Mouse (Mus musculus): Measurements from ENCODE around the gene Rdh11.

Gene Rdh11

GRCm38 (mm10) chr12:79139417-79139816, 52.7 kb downstream of the Rdh11 start:
- no peak for DNase-seq (ENCODE audit: low spot score in 2 of 2)

- DNase-seq (ENCODE audit: low spot score in 2 of 2), result no peak
These were observed 53.1 kb downstream of the Rdh11 start for GRCm38 (mm10) chr12:79138999-79139398.

- DNase-seq (ENCODE audit: low spot score in 2 of 2), result no peak
These were observed 55.1 kb downstream of the Rdh11 start for GRCm38 (mm10) chr12:79136949-79137348.

DNA sequence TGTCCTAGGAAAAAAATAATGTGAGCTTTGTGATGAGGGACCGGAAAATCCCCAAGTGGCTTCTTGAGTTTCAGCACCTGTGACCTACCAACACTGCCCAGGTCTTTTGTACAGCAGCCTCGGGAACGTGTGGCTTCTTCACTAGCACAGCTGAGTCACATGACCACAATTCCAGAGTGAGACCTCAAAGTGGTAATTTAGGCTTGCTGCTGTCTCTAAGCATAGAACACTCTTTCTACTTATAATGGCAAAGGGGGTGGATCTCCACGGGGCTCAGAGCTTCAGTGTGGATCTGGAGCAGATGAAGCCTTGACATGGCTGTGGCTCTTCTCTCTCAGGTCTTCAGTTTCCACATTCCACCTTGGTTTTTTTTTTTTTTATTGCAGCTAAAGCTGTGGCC, 57.0 kb downstream of the Rdh11 start:
- DNase-seq (ENCODE audit: low spot score in 2 of 2), result no peak

GRCm38 (mm10) chr12:79134676-79135075, 57.4 kb downstream of the Rdh11 start:
- no peak for DNase-seq (ENCODE audit: low spot score in 2 of 2)

- DNase-seq (ENCODE audit: low spot score in 2 of 2), result no peak
These were observed 60.2 kb downstream of the Rdh11 start for GRCm38 (mm10) chr12:79131706-79132460.

GRCm38 (mm10) chr12:79131178-79131675, 60.9 kb downstream of the Rdh11 start:
- DNase-seq (ENCODE audit: low spot score in 2 of 2), result no peak

- peak; percentile 36 to 59 for DNase-seq (ENCODE audit: low spot score in 2 of 2)
These were observed 61.6 kb downstream of the Rdh11 start, which contains the start of gene Arg2 for GRCm38 (mm10) chr12:79130299-79131177. Gene Arg2, plus strand, starts transcription at chr12:79130777.

Measured in frontal cortex, postnatal 25 days (tissue).